ENCODE assay signal across 19 mouse cellular contexts in the genomic region with DNA sequence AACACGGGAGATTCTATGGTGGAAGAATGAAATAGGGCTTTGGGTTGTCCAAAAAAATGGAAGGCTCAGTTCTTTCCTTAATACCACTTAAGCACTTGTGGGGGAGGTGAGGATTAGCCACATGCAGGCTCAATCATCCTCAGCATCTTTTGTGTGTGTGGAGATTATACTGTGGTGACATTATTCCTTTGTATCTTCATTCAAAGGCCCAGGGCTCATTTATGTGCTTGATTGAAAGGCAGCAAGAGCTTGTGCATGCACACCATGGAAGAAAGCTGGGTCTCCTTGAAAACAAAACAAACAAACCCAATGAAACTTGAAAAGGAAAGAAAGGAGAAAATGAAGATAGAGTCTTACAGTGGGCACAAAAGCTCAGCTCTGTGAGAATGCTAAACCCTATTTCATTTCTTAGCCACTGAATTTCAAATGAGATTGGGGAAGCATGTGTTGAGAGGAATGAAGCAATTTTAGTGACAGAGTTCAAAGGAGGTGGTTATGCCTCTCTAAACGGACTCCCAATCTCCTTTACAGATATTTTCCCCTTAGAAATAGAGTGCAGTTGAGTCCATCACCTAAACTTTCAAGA.
DNase-seq lines count a peak whose midpoint lies in the region; ATAC-seq and TF ChIP-seq lines count a peak whose summit lies in the region.
"Had no signal": no experiment of that assay in that cellular context is flagged by ENCODE, and none has a peak within 500 bp of the region (broad histone marks: within the 10 kb centered on the region; RNA-seq: fewer than 3 reads in every experiment).

No protein-coding gene starts in this region.

- ATAC-seq in forebrain, embryonic 12.5 days (ENCODE audit: low FRiP score): peak; percentile 91
- ATAC-seq in midbrain, embryonic 11.5 days (ENCODE audit: low FRiP score): peak; percentile 97
- no peak for ATAC-seq in monocyte, adult 5-6 weeks (replicated peaks; ENCODE audit: insufficient number of reproducible peaks, low FRiP score, low TSS enrichment, poor library complexity, severe bottlenecking)
- ATAC-seq: Patski had no signal

- no peaks in the 10 kb centered on the region for H3K9me3 ChIP-seq in forebrain, embryonic 12.5 days
- H3K9me3 ChIP-seq in midbrain, embryonic 11.5 days (ENCODE audit: control insufficient read depth, low read length): no peaks in the 10 kb centered on the region
- H3K9me3 ChIP-seq: heart, embryonic 10.5 days; limb, embryonic 13.5 days; liver, embryonic 13.5 days; lung, embryonic 15.5 days; neural tube, embryonic 13.5 days had no signal

- H3K27ac ChIP-seq in forebrain, embryonic 12.5 days: no peak overlapping the region
- 0 out of 2 replicates have a peak overlapping the region, but pooled peaks have one; percentile 30 for H3K27ac ChIP-seq in midbrain, embryonic 11.5 days (ENCODE audit: low read depth, low read length)
- H3K27ac ChIP-seq: heart, embryonic 10.5 days; limb, embryonic 13.5 days; liver, embryonic 13.5 days; lung, embryonic 15.5 days; macrophage; neural tube, embryonic 13.5 days had no signal

- peaks cover 4% of the 10 kb centered on the region; the same call in 1 of the 2 replicates for H3K4me1 ChIP-seq in forebrain, embryonic 12.5 days
- H3K4me1 ChIP-seq in midbrain, embryonic 11.5 days (ENCODE audit: control insufficient read depth, insufficient read depth, low read length): peaks cover 2% of the 10 kb centered on the region
- H3K4me1 ChIP-seq: heart, embryonic 10.5 days; limb, embryonic 13.5 days; liver, embryonic 13.5 days; lung, embryonic 15.5 days; neural tube, embryonic 13.5 days had no signal

- H3K4me3 ChIP-seq in forebrain, embryonic 12.5 days (replicated peaks): no peak overlapping the region
- H3K4me3 ChIP-seq in midbrain, embryonic 11.5 days (ENCODE audit: low read depth, low read length): no peak overlapping the region
- H3K4me3 ChIP-seq: heart, embryonic 10.5 days; limb, embryonic 13.5 days; liver, embryonic 13.5 days; lung, embryonic 15.5 days; neural tube, embryonic 13.5 days had no signal

- H3K36me3 ChIP-seq in forebrain, embryonic 12.5 days (replicated peaks): no peaks in the 10 kb centered on the region
- no peaks in the 10 kb centered on the region for H3K36me3 ChIP-seq in midbrain, embryonic 11.5 days (ENCODE audit: control insufficient read depth, insufficient read depth, low read length)
- H3K36me3 ChIP-seq: heart, embryonic 10.5 days; limb, embryonic 13.5 days; liver, embryonic 13.5 days; lung, embryonic 15.5 days; neural tube, embryonic 13.5 days had no signal

- no peak overlapping the region for H3K4me2 ChIP-seq in forebrain, embryonic 12.5 days
- H3K4me2 ChIP-seq in midbrain, embryonic 11.5 days: no peak overlapping the region
- H3K4me2 ChIP-seq: limb, embryonic 13.5 days; liver, embryonic 13.5 days; lung, embryonic 15.5 days; neural tube, embryonic 13.5 days had no signal

- no peak for TF ChIP-seq POLR2A in brain, embryonic 14.5 days (IDR thresholded peaks at IDR 0.05; ENCODE audit: borderline replicate concordance, extremely low read depth, insufficient read depth, insufficient read length, poor library complexity, severe bottlenecking)

- TF ChIP-seq CTCF in brain, embryonic 14.5 days (IDR thresholded peaks at IDR 0.05; ENCODE audit: borderline replicate concordance, extremely low read depth, insufficient read depth, insufficient read length): no peak

- peak; percentile 95 for DNase-seq in brain, embryonic 14.5 days (ENCODE audit: low read depth)
- DNase-seq in embryo, embryonic 10 days (ENCODE audit: low spot score): peak; percentile 24
- DNase-seq in midbrain, embryonic 11.5 days (ENCODE audit: low spot score, missing footprints): peak; percentile 93
- no peak for DNase-seq in heart, adult 9 months (ENCODE audit: low spot score in 2 of 2)
- DNase-seq in spleen, adult 12 weeks (ENCODE audit: low spot score): no peak
- DNase-seq: adrenal gland, postnatal 10 days; cerebellum, postnatal 10 days; gastrocnemius, postnatal 25 days; kidney, adult 11 months; liver, embryonic 13.5 days; thymus, postnatal 4 days had no signal

- no peaks in the 10 kb centered on the region for H3K27me3 ChIP-seq in forebrain, embryonic 12.5 days
- H3K27me3 ChIP-seq in midbrain, embryonic 11.5 days (ENCODE audit: control insufficient read depth, insufficient read depth, low read length): peaks cover 10% of the 10 kb centered on the region
- H3K27me3 ChIP-seq: limb, embryonic 13.5 days; liver, embryonic 13.5 days; lung, embryonic 15.5 days; neural tube, embryonic 13.5 days; Patski had no signal

- 4% methylated on average over 2 of the region's 2 CpGs for WGBS in forebrain, embryonic 12.5 days
- 7% methylated on average over 2 of the region's 2 CpGs for WGBS in midbrain, embryonic 11.5 days

- no peak overlapping the region for H3K9ac ChIP-seq in forebrain, embryonic 12.5 days
- no peak overlapping the region for H3K9ac ChIP-seq in midbrain, embryonic 11.5 days (ENCODE audit: low read length)
- H3K9ac ChIP-seq: limb, embryonic 13.5 days; liver, embryonic 13.5 days; lung, embryonic 15.5 days; neural tube, embryonic 13.5 days had no signal

Comparison
In these comparisons a context has a peak if more than half of its experiments do, and no peak if none do; other contexts are left out.
1. DNase-seq: peak in brain, embryonic 14.5 days (single experiment), embryo, embryonic 10 days (single experiment) and midbrain, embryonic 11.5 days (single experiment); none in heart, adult 9 months (0 of 2) and spleen, adult 12 weeks (single experiment).